Mouse (Mus musculus) lung, embryonic 15.5 days (tissue): Measurements from ENCODE around the gene Cox7a2. TPM values are rescaled to one million over a fixed set of nuclear protein-coding genes. Genes with fewer than 3 reads are reported as not detected.
A peak's percentile ranks its signal among the peaks of the same experiment; 100 is the strongest.

ENCODE experiments used
- ATAC-seq: fragments of 200-750 bp; cut with Nextera tagmentation; 2 replicates; pipeline ENCODE4 v1.8.0; 2017; ENCODE audit warnings: moderate number of reproducible peaks, borderline replicate concordance; ENCODE audit not compliant: low FRiP score, low TSS enrichment; ENCODE audit errors: extremely low read depth
- H3K27ac ChIP-seq: fragments of 300-500 bp; sonication (generic); 2 replicates; pipeline ENCODE4 v1.5.1; 2015; ENCODE audit warnings: moderate library complexity, mild to moderate bottlenecking, inconsistent platforms
- H3K27me3 ChIP-seq: fragments of 300-500 bp; sonication (generic); 2 replicates; pipeline ENCODE4 v1.6.1; 2015; ENCODE audit warnings: inconsistent platforms
- H3K36me3 ChIP-seq: fragments of 300-500 bp; sonication (generic); 2 replicates; pipeline ENCODE4 v1.6.1; 2015; ENCODE audit warnings: inconsistent platforms
- H3K4me1 ChIP-seq: fragments of 300-500 bp; sonication (generic); 2 replicates; pipeline ENCODE4 v1.6.1; 2015; ENCODE audit warnings: inconsistent platforms
- H3K4me2 ChIP-seq: fragments of 300-500 bp; sonication (generic); 2 replicates; pipeline ENCODE4 v1.6.1; 2015; ENCODE audit warnings: inconsistent platforms, mild to moderate bottlenecking, moderate library complexity
- H3K4me3 ChIP-seq: fragments of 300-500 bp; sonication (generic); 2 replicates; pipeline ENCODE4 v1.5.1; 2015; ENCODE audit warnings: mild to moderate bottlenecking, inconsistent platforms
- H3K9ac ChIP-seq: fragments of 300-500 bp; sonication (generic); 2 replicates; pipeline ENCODE4 v1.6.1; 2015; ENCODE audit warnings: inconsistent platforms
- H3K9me3 ChIP-seq: fragments of 300-500 bp; sonication (generic); 2 replicates; pipeline ENCODE4 v1.6.1; 2016; ENCODE audit warnings: inconsistent platforms
- WGBS: fragments of 180-500 bp; shearing (Covaris S2); methylation state at CpG from one replicate; pipeline ENCODE4 v1.1.7; 2015; 5-methylcytosine and 5-hydroxymethylcytosine counted together
- polyA plus RNA-seq: library from polyadenylated mRNA; unstranded; fragments of >200 nt; fragmentation: Nextera tagmentation; extraction: Ambion mirVana; gene quantifications from 2 replicates; pipeline ENCODE4 v1.2.1, GENCODE M21; 2015

The Cox7a2 gene
- 634 and 682 TPM in 2 replicates for polyA plus RNA-seq

DNA sequence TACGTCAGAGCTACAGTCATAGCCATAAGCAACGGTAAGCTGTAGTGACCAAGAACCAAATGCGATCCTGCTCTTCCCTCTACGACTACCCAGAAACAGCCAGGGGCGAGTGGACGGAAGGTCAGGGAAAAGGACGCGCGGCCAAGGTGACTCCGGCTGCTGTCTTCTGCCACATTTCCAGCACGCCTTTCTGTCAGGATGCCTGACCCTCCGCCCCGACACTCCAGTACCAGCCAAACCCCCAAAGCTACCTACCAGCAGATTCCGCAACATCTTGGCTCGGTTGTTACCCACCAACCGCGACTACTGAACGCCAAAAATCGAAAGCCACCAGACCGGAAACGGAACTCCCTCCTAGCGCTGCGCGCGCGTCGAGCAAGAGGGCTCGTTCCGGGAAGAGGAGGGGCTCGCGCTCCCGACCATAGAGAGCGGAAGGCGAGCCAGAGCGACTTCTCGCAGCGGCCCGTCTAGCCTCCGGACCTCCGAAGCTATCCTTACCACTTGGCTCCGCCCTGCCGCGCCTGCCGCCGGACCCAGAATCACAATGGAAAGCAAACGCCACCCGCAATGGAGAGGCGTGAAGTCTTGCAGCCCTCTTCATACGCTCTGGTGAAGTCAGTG lies at the start of gene Cox7a2:
Cox7a2 (minus strand) TSS at position 494 of the 621 bp plus-strand sequence.
- H3K4me1 ChIP-seq, result peaks cover 18% of the 10 kb centered on the region
- no peaks in the 10 kb centered on the region for H3K27me3 ChIP-seq
- H3K9me3 ChIP-seq, result no peaks in the 10 kb centered on the region
- peak within 1 kb of the TSS; percentile 68 for H3K4me3 ChIP-seq
- ATAC-seq, result peak; percentile 99
- H3K9ac ChIP-seq, result peak within 1 kb of the TSS; percentile 75
- peak within 1 kb of the TSS; percentile 85 for H3K27ac ChIP-seq
- peak within 1 kb of the TSS; percentile 69 for H3K4me2 ChIP-seq
- under 1% methylated on average over 49 of the region's 49 CpGs for WGBS
- peaks cover 21% of the 10 kb centered on the region for H3K36me3 ChIP-seq

DNA sequence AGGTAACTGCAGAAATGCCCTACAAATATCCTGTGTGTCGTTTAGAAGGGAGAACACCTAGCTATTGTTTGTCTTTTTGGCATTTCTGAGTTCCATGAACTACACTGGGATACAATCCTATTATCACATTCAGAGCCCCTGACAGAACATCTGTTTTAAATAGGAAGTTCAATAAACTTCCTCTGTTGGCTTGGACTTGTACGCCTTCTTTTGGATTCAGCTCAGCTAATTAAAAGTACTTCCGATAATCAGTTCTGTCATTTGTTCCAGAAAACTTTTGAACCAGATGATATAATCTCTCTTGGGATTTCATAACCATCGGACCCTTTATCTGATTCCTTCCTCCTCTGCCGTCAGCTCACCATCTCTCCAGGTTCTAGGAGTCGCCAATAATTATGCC lies 49.7 kb upstream of the Cox7a2 start:
- H3K4me2 ChIP-seq, result no peak overlapping the region
- no peak overlapping the region for H3K9ac ChIP-seq
- H3K27ac ChIP-seq, result peak overlapping the region; percentile 68
- H3K4me1 ChIP-seq, result peaks cover 28% of the 10 kb centered on the region
- no peaks in the 10 kb centered on the region for H3K27me3 ChIP-seq
- H3K4me3 ChIP-seq, result no peak overlapping the region
- H3K9me3 ChIP-seq, result no peaks in the 10 kb centered on the region
- no peaks in the 10 kb centered on the region for H3K36me3 ChIP-seq
- WGBS, result 34% methylated on average over 6 of the region's 6 CpGs
- ATAC-seq, result no peak

DNA sequence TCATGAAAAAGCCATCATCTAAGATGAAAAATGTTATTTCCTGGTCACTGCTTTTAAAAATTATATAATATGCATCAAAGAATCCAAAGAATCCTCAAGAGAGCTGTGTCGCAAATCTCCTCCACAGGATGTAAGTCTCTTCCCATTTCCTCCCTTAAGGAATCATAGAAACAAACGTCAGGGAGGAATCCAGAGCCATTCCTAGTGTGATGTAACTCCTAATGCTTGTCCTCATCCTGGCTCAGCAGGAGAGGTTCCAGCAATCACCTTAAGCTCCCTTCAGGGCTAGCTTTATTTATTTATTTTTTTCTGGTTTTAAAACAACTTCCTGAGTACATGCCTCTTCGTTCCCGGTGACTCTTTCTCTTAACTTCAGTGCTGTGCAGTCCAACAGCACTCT lies 47.5 kb upstream of the Cox7a2 start:
- no peak for ATAC-seq
- peaks cover 28% of the 10 kb centered on the region for H3K4me1 ChIP-seq
- no peak overlapping the region for H3K4me3 ChIP-seq
- 25% methylated on average over 4 of the region's 4 CpGs for WGBS
- no peak overlapping the region for H3K9ac ChIP-seq
- no peaks in the 10 kb centered on the region for H3K9me3 ChIP-seq
- 0 out of 2 replicates have a peak overlapping the region, but pooled peaks have one; percentile 12 for H3K27ac ChIP-seq
- H3K36me3 ChIP-seq, result no peaks in the 10 kb centered on the region
- no peaks in the 10 kb centered on the region for H3K27me3 ChIP-seq
- no peak overlapping the region for H3K4me2 ChIP-seq

GRCm38 (mm10) chr9:79806317-79807075 lies 46.8 kb upstream of the Cox7a2 start:
- ATAC-seq, result no peak
- Histone ChIP-seq H3K4me3 (no peak overlapping the region), H3K9ac (no peak overlapping the region), H3K4me1 (peaks cover 28% of the 10 kb centered on the region), H3K27me3 (no peaks in the 10 kb centered on the region), H3K36me3 (no peaks in the 10 kb centered on the region), H3K9me3 (no peaks in the 10 kb centered on the region), H3K27ac (no peak overlapping the region), H3K4me2 (no peak overlapping the region)
- WGBS, result 46% methylated on average over 12 of the region's 12 CpGs

GRCm38 (mm10) chr9:79805426-79805825 lies 45.7 kb upstream of the Cox7a2 start:
- Histone ChIP-seq H3K27ac (no peak overlapping the region), H3K9me3 (no peaks in the 10 kb centered on the region), H3K9ac (no peak overlapping the region), H3K4me2 (no peak overlapping the region), H3K36me3 (no peaks in the 10 kb centered on the region), H3K27me3 (no peaks in the 10 kb centered on the region), H3K4me3 (no peak overlapping the region), H3K4me1 (peaks cover 24% of the 10 kb centered on the region)
- 87% methylated on average over 10 of the region's 10 CpGs for WGBS
- no peak for ATAC-seq

DNA sequence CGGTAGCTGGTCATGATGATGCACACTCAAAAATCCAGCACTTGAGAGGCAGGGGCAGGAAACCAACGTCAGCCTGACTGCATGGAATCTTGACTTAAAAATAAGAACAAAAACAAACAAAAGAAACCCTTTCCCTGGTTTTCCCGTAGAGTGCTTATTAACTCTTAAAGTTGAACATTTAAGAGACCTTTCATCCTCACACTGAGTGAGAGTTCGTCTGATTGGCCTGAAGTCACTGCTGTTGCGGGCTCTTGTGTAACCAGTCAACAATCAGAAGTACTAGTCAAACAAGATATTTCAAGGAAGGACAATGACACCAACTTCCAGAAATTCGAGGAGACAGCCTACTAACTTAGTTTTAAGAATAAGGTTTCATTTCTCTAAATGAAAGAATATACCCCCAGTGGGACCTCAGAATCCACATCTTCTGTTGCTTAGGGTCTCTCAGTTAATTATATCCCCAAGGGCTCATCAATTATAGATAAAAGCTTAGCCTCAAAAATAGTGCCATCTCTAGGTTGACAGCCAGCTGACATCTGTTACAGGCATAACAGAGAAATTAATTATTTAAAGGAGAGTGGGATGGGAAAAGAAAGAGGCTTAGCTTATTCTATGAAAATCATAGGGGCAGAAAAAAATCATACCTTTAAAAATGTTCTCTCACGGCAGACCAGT lies 36.9 kb upstream of the Cox7a2 start:
- Histone ChIP-seq H3K4me3 (no peak overlapping the region), H3K4me2 (peak overlapping the region; percentile 5; the same call in 1 of the 2 replicates), H3K27ac (0 out of 2 replicates have a peak overlapping the region, but pooled peaks have one; percentile 44), H3K9me3 (no peaks in the 10 kb centered on the region), H3K9ac (no peak overlapping the region), H3K36me3 (no peaks in the 10 kb centered on the region), H3K4me1 (0 out of 2 replicates have a peak, but pooled peaks cover 4% of the 10 kb centered on the region), H3K27me3 (no peaks in the 10 kb centered on the region)
- WGBS, result 43% methylated on average over 7 of the region's 7 CpGs
- ATAC-seq, result no peak

- Histone ChIP-seq H3K4me3 (no peak overlapping the region), H3K9me3 (no peaks in the 10 kb centered on the region), H3K27ac (no peak overlapping the region), H3K27me3 (no peaks in the 10 kb centered on the region), H3K4me1 (peaks cover 8% of the 10 kb centered on the region; the same call in 1 of the 2 replicates), H3K4me2 (no peak overlapping the region), H3K36me3 (no peaks in the 10 kb centered on the region), H3K9ac (no peak overlapping the region)
- no peak for ATAC-seq
- WGBS, result 78% methylated on average over 1 of the region's 1 CpGs
These were observed 35.4 kb upstream of the Cox7a2 start for GRCm38 (mm10) chr9:79795076-79795475.

DNA sequence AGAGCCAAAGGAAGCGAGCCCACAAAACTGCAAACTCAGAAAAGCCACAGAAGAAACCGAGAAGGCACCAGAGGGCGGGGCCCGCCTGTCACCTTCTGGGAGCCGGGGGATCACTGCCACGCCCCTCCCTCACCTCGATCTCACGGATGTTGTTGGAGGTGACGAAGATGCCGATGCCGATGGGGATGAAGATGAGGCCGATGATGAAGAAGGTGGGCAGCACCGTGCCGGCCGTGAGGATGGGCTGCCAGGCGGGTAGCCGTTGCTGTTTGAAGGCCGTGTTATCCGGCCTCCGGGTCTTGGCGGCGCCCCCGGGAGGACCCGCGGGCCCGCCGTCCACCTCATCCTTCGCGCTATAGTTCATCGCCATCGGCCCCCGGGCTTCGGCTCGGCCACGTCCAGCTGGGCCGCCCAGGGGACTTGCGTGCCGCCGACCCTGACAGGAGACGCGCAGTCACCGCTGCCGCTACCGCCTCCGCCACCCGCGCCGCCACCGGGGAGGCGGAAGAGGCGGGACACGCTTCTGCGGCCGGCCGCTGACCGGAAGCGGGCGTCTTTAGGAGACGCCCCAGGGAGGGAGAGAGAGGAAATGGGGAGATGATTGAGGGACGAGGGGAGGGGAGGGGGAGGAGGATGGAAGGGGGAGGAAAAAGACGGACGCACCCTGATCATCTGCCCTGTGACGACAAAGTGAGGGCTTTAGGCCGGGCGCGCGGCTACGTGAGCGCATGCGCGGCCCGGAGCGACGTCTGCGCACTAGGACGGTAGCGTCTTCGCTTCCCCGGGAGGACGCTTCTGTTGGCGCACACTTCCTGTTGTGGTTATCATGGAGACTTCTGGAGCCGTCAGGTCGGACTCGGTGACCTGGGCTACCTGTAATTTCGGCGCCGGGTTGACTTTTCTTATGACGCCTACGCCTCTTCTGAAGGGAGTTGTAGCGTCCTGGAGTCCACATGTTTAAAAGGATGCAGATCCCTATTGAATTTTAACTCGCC lies 33.5 kb upstream of the Cox7a2 start, which contains the start of gene Tmem30a:
Tmem30a (minus strand) TSS at position 667 of the 995 bp plus-strand sequence.
- no peaks in the 10 kb centered on the region for H3K36me3 ChIP-seq
- H3K9ac ChIP-seq, result peak within 1 kb of the TSS; percentile 67
- WGBS, result under 1% methylated on average over 91 of the region's 91 CpGs

GRCm38 (mm10) chr9:79785794-79786085 lies 26.1 kb upstream of the Cox7a2 start:
- Histone ChIP-seq H3K27me3 (no peaks in the 10 kb centered on the region), H3K27ac (no peak overlapping the region), H3K9ac (no peak overlapping the region), H3K36me3 (no peaks in the 10 kb centered on the region), H3K4me2 (no peak overlapping the region), H3K9me3 (no peaks in the 10 kb centered on the region), H3K4me3 (no peak overlapping the region), H3K4me1 (no peaks in the 10 kb centered on the region; the same call in 1 of the 2 replicates)
- no peak for ATAC-seq
- 66% methylated on average over 2 of the region's 2 CpGs for WGBS

More for the DNA sequence above, 33.5 kb upstream of the Cox7a2 start, which contains the start of gene Tmem30a:
- Histone ChIP-seq H3K27ac (peak within 1 kb of the TSS; percentile 87), H3K9me3 (no peaks in the 10 kb centered on the region), H3K4me2 (peak within 1 kb of the TSS; percentile 57), H3K4me3 (peak within 1 kb of the TSS; percentile 60), H3K4me1 (peaks cover 8% of the 10 kb centered on the region; the same call in 1 of the 2 replicates), H3K27me3 (no peaks in the 10 kb centered on the region)
- ATAC-seq, result peak; percentile 97

DNA sequence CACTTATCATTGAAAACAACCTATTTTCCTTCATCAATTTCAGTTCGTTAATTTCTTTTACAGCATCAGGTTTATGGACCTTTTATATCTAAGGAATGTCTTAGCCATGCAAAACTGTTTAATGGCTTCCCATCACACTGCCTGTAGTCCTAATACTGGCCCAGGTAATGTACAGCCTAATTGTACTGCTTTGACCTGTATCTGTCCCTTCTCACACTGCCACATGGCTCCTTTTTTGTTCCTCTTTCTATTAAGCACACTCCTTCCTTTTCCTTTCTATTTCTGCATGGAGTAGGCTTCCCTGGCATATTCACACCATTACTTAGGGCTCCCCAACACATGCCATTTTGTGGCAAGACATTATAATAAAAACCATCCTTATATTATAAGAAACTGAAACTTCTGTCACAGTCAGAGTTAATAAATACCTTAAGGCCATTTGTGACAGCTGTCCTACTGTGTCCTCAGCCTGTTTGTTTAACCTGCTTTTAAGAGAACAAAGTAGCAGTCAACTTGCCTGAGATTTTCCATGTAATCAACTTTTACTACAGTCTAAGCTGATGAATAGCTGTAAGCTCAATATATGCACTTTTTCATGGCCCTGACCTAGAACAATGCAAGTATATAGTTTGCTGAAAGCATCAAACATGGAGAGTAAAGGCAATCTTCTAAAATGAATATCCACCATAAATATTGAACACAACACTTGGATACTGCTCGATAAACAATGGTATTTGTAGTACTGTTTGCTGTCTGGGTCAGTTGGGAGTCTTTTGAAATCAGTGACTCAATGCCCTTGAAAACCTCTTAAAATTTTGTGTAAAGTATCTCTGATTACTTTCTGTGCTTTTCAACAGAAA lies 25.5 kb upstream of the Cox7a2 start:
- Histone ChIP-seq H3K9ac (no peak overlapping the region), H3K27ac (no peak overlapping the region), H3K27me3 (no peaks in the 10 kb centered on the region), H3K4me3 (no peak overlapping the region), H3K4me1 (no peaks in the 10 kb centered on the region; the same call in 1 of the 2 replicates), H3K4me2 (no peak overlapping the region), H3K9me3 (no peaks in the 10 kb centered on the region), H3K36me3 (no peaks in the 10 kb centered on the region)
- 87% methylated on average over 2 of the region's 2 CpGs for whole genome bisulfite sequencing
- ATAC-seq, result no peak
